Mouse (Mus musculus) kidney, postnatal 14 days (tissue): ENCODE measurements at regions not wholly inside any gene's neighbourhood (a gene's known extent, or its start where the extent isn't known, plus 50 kb on each side); places are given as distances from the start of the nearest gene placed in this dataset.
A peak's percentile ranks its signal among the peaks of the same experiment; 100 is the strongest.

ENCODE experiments used
- DNase-seq: peaks from one replicate; pipeline ENCODE4 v3.0.0; 2022; ENCODE audit warnings: mixed read lengths

- DNase-seq = no peak
Observed at GRCm38 (mm10) chr4:56261992-56262391, 477.9 kb upstream of the Gm26657 start.

GRCm38 (mm10) chr4:56252375-56252774 is 487.5 kb upstream of the Gm26657 start:
- peak; percentile 6 for DNase-seq

GRCm38 (mm10) chr4:56251766-56252165 is 488.1 kb upstream of the Gm26657 start:
- DNase-seq = no peak

DNA sequence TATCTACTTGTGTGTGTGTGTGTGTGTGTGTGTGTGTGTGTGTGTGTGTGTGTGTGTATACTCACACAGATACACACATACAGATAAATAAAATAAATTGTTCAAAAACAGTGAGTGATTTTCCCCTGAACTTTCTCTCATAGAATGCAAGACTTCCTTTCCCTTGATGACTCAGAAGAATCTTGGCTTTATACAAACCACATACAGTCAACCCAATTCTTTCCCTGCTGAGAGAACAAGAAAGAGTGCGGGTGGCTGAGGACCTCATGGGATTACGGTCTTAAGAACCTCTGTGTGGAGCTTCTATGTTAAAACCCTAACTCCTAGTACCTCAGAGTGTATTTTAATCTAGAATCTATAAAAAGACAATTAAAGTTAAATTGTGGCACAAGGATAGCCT is 489.3 kb upstream of the Gm26657 start:
- no peak for DNase-seq

DNA sequence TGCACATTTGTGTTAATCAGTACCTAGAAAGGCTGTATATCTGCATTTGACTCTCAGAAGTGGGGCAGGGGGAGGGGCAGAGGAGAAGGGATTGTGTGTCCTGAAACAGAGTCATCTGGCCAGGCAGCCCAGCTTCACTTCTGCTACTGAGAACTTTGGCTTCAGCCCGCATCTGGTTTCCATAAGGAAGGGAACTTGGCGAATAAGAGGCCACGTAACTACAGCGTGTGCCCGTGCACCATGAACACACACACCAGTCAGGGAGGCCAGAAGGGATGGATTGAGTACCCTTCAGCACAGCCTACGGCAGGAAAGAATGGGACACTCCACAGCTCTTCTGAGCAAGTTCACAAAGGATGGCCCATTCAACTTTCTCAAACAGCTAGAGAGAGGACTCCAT is 496.0 kb upstream of the Gm26657 start:
- no peak for DNase-seq

GRCm38 (mm10) chr4:56238496-56239488 is 501.1 kb upstream of the Gm26657 start:
- no peak for DNase-seq

- DNase-seq = no peak
Observed at GRCm38 (mm10) chr4:56231414-56231813, 508.5 kb upstream of the Gm26657 start.

DNA sequence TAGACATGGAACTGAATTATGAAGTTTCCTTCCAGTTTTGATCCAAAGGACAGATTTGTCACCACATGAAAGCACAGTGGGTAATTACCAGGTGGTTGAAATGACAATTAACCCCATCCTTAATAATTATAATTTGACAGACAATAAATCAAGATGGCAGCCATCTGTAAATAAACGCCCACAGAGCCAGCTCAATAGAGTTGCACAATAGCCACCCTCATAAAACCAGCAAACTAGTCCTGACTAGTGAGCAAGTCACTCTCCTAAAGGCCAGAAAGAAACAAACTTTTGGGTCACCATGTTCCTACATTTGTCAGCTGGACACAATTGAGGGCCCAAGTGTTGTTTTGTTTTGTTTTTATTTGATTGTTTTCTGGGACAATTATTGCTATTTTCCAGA is 509.4 kb upstream of the Gm26657 start:
- no peak for DNase-seq

DNA sequence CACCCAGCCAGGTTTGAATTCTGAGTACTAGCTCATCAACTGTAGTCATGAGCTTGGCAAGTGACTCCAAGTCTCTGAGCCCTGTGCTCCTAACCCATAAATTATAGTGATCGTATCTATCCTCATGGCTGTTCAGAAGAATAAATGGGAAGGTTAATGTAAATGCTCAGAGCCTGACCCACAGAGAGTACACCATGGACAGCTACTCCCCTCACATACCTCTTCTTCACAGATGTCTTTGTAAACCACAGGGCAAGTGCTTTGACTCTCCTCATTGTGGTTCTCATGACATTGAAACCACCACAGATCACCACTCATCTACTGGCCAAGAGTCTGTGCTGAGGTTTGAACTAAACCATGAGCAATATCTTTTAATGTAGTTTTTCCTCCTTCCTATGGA is 513.4 kb upstream of the Gm26657 start:
- DNase-seq = no peak

DNA sequence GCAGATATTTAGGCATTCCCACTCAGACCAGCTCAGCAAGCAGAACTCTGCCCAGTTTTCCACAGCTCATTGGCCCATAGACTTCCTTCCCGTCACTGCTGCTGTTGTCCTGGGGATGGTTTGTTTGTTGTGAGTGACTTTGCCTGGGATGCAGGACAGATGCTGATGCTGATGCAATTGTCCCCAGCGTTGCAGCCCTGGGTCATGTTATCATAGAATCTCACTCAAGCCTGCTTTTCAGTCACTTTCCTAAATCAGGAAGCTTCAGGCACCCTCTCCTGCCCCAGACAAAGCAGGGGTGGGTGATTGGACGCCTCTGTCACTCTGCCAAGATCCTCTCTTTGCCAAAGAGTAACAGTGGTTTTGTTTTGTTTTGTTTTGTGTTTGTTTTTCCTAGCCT is 515.3 kb upstream of the Gm26657 start:
- peak; percentile 42 for DNase-seq

GRCm38 (mm10) chr4:56222023-56222776 is 517.7 kb upstream of the Gm26657 start:
- DNase-seq = peak; percentile 39

DNA sequence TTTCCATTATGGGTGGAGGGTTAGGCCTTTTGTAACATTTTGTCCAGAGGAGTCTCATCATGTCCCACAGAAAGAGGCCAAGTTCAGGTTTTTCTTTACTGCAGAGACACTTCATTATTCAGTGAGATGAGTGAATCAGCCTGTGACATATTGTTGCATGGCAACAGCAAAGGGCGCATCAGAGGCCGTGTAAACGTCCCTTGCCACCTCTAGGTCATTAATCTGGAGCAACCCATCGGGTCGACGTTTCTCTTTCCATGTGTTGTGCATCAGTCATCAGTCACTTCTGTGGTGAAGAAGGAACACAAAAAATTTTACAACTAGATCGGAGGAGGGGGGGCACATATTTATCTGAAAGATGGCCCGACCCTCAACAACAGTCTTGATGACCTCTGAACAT is 519.3 kb upstream of the Gm26657 start:
- DNase-seq = no peak

DNA sequence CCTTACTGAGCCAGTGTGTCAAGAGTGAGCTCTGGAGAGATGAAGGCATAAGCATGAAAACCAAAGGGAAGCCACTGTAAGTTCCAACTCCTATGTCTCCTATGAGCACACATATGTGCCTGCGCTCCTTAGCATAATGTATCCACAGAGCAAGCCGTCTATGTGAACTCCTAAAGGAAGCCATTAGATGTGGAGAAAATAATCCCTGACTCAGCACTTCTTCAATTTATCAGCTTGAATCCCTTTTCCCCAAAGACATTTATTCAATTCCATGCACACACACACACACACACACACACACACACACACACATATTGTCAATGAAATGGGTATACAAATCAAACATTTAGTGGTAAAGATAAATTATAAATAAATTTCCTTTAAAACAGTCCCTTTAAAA is 530.4 kb upstream of the Gm26657 start:
- no peak for DNase-seq

DNA sequence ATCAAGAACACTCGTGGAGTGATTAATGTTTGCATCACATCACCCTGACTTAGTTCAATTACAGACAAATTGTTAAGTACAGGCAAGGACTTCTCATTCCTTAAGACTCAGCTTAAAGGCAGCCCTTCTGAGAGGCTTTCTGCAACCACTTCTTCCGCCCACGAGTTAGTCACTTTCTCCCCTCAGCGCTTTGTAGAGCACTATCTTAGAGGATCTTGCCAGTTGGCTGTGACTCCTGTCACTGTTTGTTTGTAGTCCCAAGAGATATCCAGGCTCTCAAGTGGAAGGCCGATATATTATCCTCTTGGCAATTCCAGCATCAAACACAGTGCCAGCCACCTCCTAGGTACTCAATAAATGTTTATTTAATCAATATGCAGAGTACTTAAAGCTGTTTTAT is 532.1 kb upstream of the Gm26657 start:
- DNase-seq = no peak

GRCm38 (mm10) chr4:56205069-56205468 is 534.8 kb upstream of the Gm26657 start:
- DNase-seq = no peak

DNA sequence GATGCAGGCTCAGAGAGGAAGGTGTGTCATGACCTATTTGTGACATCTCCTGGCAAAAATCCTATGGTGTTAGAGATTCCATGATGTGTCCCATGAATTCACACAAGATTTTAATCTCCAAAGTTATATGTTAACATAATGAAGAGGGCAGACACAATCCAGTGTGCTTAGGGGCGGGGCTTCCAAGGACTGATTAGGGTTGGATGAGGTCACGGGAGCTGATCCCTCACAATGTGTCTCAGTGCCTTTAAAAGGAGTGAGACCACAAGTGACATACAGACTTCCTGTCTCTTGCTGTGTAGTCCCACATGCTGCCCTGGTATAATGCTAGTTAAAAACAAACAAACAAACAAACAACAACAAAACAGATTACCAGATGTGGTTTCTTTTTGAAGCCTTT is 546.5 kb upstream of the Gm26657 start:
- no peak for DNase-seq

DNA sequence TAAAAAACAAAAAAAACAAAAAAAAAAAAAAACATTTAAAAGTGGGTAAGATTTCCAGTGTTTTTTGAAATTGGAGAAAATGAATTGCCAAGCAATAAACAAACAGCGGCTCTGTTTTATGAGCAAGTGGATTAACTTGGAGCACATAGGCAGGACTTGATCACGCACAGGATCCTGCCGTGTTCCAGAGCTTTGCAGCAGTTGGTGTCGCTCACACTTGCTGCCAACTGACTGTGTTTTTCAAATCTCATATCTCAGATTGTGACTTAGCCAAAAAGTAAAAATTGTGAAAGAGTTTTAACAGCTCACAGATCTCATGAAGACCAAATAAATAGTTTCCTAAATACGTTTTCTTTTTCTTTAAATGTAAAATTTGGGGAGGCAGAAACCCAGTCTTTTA is 547.4 kb upstream of the Gm26657 start:
- DNase-seq = no peak

DNA sequence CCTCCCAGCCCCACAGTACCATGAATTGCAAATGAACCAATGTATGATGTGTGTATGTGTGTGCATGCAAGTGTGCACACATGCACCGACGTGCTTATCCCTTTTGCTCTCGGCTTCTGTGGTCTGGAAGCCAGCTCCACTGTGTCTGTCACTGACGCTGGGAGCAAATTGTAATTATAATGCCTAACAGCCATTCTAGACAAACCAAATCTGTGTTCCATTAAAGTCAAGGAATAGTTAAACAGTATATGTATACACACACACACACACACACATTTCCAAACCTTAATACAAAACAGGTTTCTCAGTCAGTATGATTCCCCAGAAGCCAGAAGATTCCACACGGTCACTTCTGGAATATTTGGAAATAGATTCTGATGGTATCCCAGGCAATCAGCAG is 560.3 kb upstream of the Gm26657 start:
- no peak for DNase-seq

DNA sequence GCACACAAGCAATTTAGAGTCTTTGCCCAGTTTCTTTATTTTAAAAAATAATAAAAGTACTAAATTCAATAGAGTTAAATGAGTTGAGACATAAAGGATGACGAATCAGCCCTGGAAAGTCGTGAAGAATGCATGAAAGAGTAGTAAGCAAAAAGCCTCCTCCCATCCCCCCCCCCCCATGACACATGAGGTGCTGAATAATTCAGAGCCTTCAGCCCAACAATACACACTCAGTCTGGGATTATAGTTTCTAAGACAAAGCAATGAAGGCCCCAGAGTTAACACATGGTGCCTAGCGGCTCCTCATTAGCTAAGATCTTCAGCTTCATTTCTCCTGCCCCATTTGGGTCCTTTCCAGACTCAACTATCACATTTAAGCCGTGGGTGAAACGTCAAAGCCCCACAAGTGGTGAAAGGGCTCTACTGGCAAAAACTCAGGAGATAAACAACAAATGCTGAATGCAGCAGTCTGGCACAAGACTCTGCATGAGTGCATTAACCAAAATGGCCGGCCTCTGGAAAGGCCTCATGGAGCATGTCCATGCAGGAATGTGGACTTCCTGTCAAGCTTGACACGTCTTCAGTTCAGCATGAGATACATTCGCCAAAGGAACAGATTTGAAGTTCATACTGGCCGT is 560.9 kb upstream of the Gm26657 start:
- no peak for DNase-seq

- DNase-seq = no peak
Observed at GRCm38 (mm10) chr4:56161257-56161594, 578.6 kb upstream of the Gm26657 start.

- DNase-seq = no peak
Observed at GRCm38 (mm10) chr4:56160551-56161256, 579.2 kb upstream of the Gm26657 start.

- DNase-seq = no peak
Observed at GRCm38 (mm10) chr4:56157521-56158065, 582.3 kb upstream of the Gm26657 start.

DNA sequence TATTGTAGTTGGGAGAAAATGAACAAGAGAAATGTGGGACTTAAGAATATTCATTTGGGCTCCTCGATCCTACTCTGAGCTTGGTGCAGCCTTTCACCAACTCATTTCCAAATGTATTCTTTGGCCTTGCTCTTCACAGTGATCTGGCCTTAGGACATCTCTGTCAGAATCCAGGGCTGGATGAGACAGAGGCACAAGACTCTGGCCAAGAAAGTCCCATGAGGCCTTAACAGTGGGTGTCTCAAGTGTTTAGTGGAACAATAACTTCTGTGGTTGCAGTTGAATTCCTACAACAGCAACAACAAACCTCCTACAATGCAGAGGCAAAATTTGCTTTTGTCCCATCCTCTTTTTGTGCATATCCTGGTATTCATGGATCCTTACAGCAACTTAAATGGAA is 589.2 kb upstream of the Gm26657 start:
- no peak for DNase-seq
